26 mouse cellular contexts compared by ENCODE assay signal in genomic region chr4:117068035-117068434, GRCm38 (mm10). TPM values are rescaled to one million over a fixed set of nuclear protein-coding genes. Genes with fewer than 3 reads are reported as not detected.
A peak's percentile ranks its signal among the peaks of the same experiment; 100 is the strongest.
DNase-seq lines count a peak whose midpoint lies in the region; ATAC-seq and TF ChIP-seq lines count a peak whose summit lies in the region.
"Had no signal": no experiment of that assay in that cellular context is flagged by ENCODE, and none has a peak within 500 bp of the region (broad histone marks: within the 10 kb centered on the region; RNA-seq: fewer than 3 reads in every experiment).

No protein-coding gene starts in this region.

- peaks cover 7% of the 10 kb centered on the region for H3K4me1 ChIP-seq in liver, embryonic 16.5 days (ENCODE audit: control insufficient read depth, low read depth, low read length)
- H3K4me1 ChIP-seq in liver, embryonic 11.5 days (replicated peaks; ENCODE audit: control insufficient read depth, insufficient read depth, low read length): peaks cover 4% of the 10 kb centered on the region; the same call in 1 of the 2 replicates
- H3K4me1 ChIP-seq in stomach, embryonic 16.5 days (ENCODE audit: control insufficient read depth, insufficient read depth, low read length): no peaks in the 10 kb centered on the region
- no peaks in the 10 kb centered on the region for H3K4me1 ChIP-seq in stomach, postnatal 0 days (replicated peaks; ENCODE audit: control insufficient read depth, insufficient read depth)
- no peaks in the 10 kb centered on the region for H3K4me1 ChIP-seq in forebrain, embryonic 16.5 days (replicated peaks; ENCODE audit: control insufficient read depth, insufficient read depth, low read length)
- H3K4me1 ChIP-seq: embryonic facial prominence, embryonic 13.5 days; embryonic facial prominence, embryonic 15.5 days had no signal

- H3K4me3 ChIP-seq in liver, embryonic 16.5 days (ENCODE audit: low read depth, low read length): no peak overlapping the region
- H3K4me3 ChIP-seq in liver, embryonic 11.5 days (ENCODE audit: low read depth, low read length): no peak overlapping the region
- no peak overlapping the region for H3K4me3 ChIP-seq in stomach, embryonic 16.5 days (replicated peaks; ENCODE audit: low read length)
- H3K4me3 ChIP-seq in stomach, postnatal 0 days (ENCODE audit: low read depth, low read length): no peak overlapping the region
- no peak overlapping the region for H3K4me3 ChIP-seq in forebrain, embryonic 16.5 days (replicated peaks; ENCODE audit: low read length)
- H3K4me3 ChIP-seq: embryonic facial prominence, embryonic 13.5 days; embryonic facial prominence, embryonic 15.5 days; erythroblast, embryonic 14.5 days; forebrain, embryonic 10.5 days; forebrain, embryonic 12.5 days had no signal

- 71% methylated on average over 7 of the region's 7 CpGs for WGBS in liver, embryonic 16.5 days (ENCODE audit: insufficient replicate concordance)
- WGBS in liver, embryonic 11.5 days: 88% methylated on average over 7 of the region's 7 CpGs
- 88% methylated on average over 7 of the region's 7 CpGs for WGBS in stomach, embryonic 16.5 days
- 71% methylated on average over 7 of the region's 7 CpGs for whole genome bisulfite sequencing in stomach, postnatal 0 days
- WGBS in forebrain, embryonic 16.5 days: 94% methylated on average over 7 of the region's 7 CpGs

- H3K4me2 ChIP-seq in liver, embryonic 16.5 days (ENCODE audit: low read depth, low read length): no peak overlapping the region
- no peak overlapping the region for H3K4me2 ChIP-seq in liver, embryonic 11.5 days
- H3K4me2 ChIP-seq in stomach, embryonic 16.5 days (ENCODE audit: low read depth, low read length): no peak overlapping the region
- no peak overlapping the region for H3K4me2 ChIP-seq in stomach, postnatal 0 days (replicated peaks; ENCODE audit: low read depth)
- H3K4me2 ChIP-seq in forebrain, embryonic 16.5 days (ENCODE audit: low read length): no peak overlapping the region
- H3K4me2 ChIP-seq: embryonic facial prominence, embryonic 13.5 days; embryonic facial prominence, embryonic 15.5 days; forebrain, embryonic 12.5 days had no signal

- peak; percentile 64 for ATAC-seq in liver, embryonic 16.5 days (ENCODE audit: low read depth)
- no peak for ATAC-seq in liver, embryonic 11.5 days (replicated peaks; ENCODE audit: low FRiP score)
- no peak for ATAC-seq in stomach, embryonic 16.5 days (ENCODE audit: insufficient read depth, low FRiP score)
- no peak for ATAC-seq in stomach, postnatal 0 days (ENCODE audit: low FRiP score, low TSS enrichment)
- no peak for ATAC-seq in forebrain, embryonic 16.5 days
- ATAC-seq: forebrain, embryonic 14.5 days had no signal

- intact Hi-C loops in heart, postnatal 25 days (cut with DNase I): no loop called here

- DNase-seq in liver, embryonic 11.5 days (ENCODE audit: low spot score): no peak
- no peak for DNase-seq in stomach, postnatal 0 days (ENCODE audit: low spot score)
- DNase-seq in heart, postnatal 25 days (ENCODE audit: low spot score): no peak
- DNase-seq: adrenal gland, adult 2 months; adrenal gland, postnatal 10 days; adrenal gland, postnatal 25 days; cerebellum, adult 11 months; cerebellum, adult 18-20 months; cerebellum, adult 8-10 months; cerebellum, adult 9-11 months; cerebellum, postnatal 14 days; cerebellum, postnatal 36 days; embryo, embryonic 11 days had no signal

- no peaks in the 10 kb centered on the region for H3K36me3 ChIP-seq in liver, embryonic 16.5 days (ENCODE audit: control insufficient read depth, insufficient read depth)
- H3K36me3 ChIP-seq in liver, embryonic 11.5 days (ENCODE audit: control insufficient read depth, insufficient read depth, low read length): peaks cover 38% of the 10 kb centered on the region
- peaks cover 13% of the 10 kb centered on the region; the same call in 1 of the 2 replicates for H3K36me3 ChIP-seq in stomach, embryonic 16.5 days (ENCODE audit: control insufficient read depth, insufficient read depth, low read length)
- peaks cover 9% of the 10 kb centered on the region; the same call in 1 of the 2 replicates for H3K36me3 ChIP-seq in stomach, postnatal 0 days (ENCODE audit: control insufficient read depth, insufficient read depth, low read length)
- H3K36me3 ChIP-seq in forebrain, embryonic 16.5 days (ENCODE audit: control insufficient read depth, insufficient read depth): peaks cover 24% of the 10 kb centered on the region

- no peak for TF ChIP-seq CTCF in stomach, postnatal 0 days (IDR thresholded peaks at IDR 0.05; ENCODE audit: low read depth)

- no peaks in the 10 kb centered on the region for H3K9me3 ChIP-seq in liver, embryonic 16.5 days (replicated peaks; ENCODE audit: control insufficient read depth, low read length)
- no peaks in the 10 kb centered on the region for H3K9me3 ChIP-seq in liver, embryonic 11.5 days (ENCODE audit: control insufficient read depth, low read length)
- H3K9me3 ChIP-seq in stomach, embryonic 16.5 days (replicated peaks; ENCODE audit: control insufficient read depth, low read length): no peaks in the 10 kb centered on the region
- no peaks in the 10 kb centered on the region for H3K9me3 ChIP-seq in stomach, postnatal 0 days (ENCODE audit: control insufficient read depth, low read length)
- H3K9me3 ChIP-seq in forebrain, embryonic 16.5 days (ENCODE audit: control insufficient read depth, low read length): no peaks in the 10 kb centered on the region
- H3K9me3 ChIP-seq: embryonic facial prominence, embryonic 13.5 days; embryonic facial prominence, embryonic 15.5 days; forebrain, embryonic 10.5 days; forebrain, embryonic 12.5 days had no signal

- H3K27me3 ChIP-seq in liver, embryonic 16.5 days (ENCODE audit: control insufficient read depth, insufficient read depth, low read depth, low read length): no peaks in the 10 kb centered on the region
- no peaks in the 10 kb centered on the region for H3K27me3 ChIP-seq in liver, embryonic 11.5 days (replicated peaks; ENCODE audit: control insufficient read depth, insufficient read depth, low read length)
- no peaks in the 10 kb centered on the region for H3K27me3 ChIP-seq in stomach, embryonic 16.5 days (ENCODE audit: control insufficient read depth, insufficient read depth, low read length)
- no peaks in the 10 kb centered on the region for H3K27me3 ChIP-seq in stomach, postnatal 0 days (ENCODE audit: control insufficient read depth, insufficient read depth, low read length)
- H3K27me3 ChIP-seq in forebrain, embryonic 16.5 days (replicated peaks; ENCODE audit: control insufficient read depth, insufficient read depth, low read length): no peaks in the 10 kb centered on the region
- H3K27me3 ChIP-seq: embryonic facial prominence, embryonic 13.5 days; embryonic facial prominence, embryonic 15.5 days; forebrain, embryonic 12.5 days had no signal

- no peak overlapping the region for H3K9ac ChIP-seq in liver, embryonic 16.5 days (ENCODE audit: low read depth, low read length)
- no peak overlapping the region for H3K9ac ChIP-seq in liver, embryonic 11.5 days (ENCODE audit: low read depth, low read length)
- H3K9ac ChIP-seq in stomach, embryonic 16.5 days (ENCODE audit: low read length): no peak overlapping the region
- H3K9ac ChIP-seq in stomach, postnatal 0 days (ENCODE audit: low read length): peak overlapping the region; percentile 18; the same call in 1 of the 2 replicates
- H3K9ac ChIP-seq in forebrain, embryonic 16.5 days (replicated peaks; ENCODE audit: low read depth, low read length): no peak overlapping the region
- H3K9ac ChIP-seq: embryonic facial prominence, embryonic 13.5 days; embryonic facial prominence, embryonic 15.5 days; forebrain, embryonic 12.5 days had no signal

- no peak overlapping the region for H3K27ac ChIP-seq in liver, embryonic 16.5 days (ENCODE audit: low read length)
- no peak overlapping the region for H3K27ac ChIP-seq in liver, embryonic 11.5 days (ENCODE audit: low read depth, low read length)
- H3K27ac ChIP-seq in stomach, embryonic 16.5 days (ENCODE audit: low read length): peak overlapping the region; percentile 39; the same call in 1 of the 2 replicates
- H3K27ac ChIP-seq in stomach, postnatal 0 days (replicated peaks): peak overlapping the region; percentile 58; the same call in 1 of the 2 replicates
- H3K27ac ChIP-seq in forebrain, embryonic 16.5 days (ENCODE audit: low read length): no peak overlapping the region
- H3K27ac ChIP-seq: embryonic facial prominence, embryonic 13.5 days; embryonic facial prominence, embryonic 15.5 days; forebrain, embryonic 10.5 days; forebrain, embryonic 12.5 days had no signal

- no peak for TF ChIP-seq EP300 in stomach, postnatal 0 days (optimal IDR thresholded peaks at IDR 0.05)

RNA-seq across cellular contexts. Expression of gene Ptch2, which starts 27.8 kb away (rescaled TPM):
- 0.67 and 0.69 TPM in 2 replicates for polyA plus RNA-seq in liver, embryonic 16.5 days (2015; fragmentation: Nextera tagmentation; extraction: Ambion mirVana)
- 1.4 and 1.8 TPM in 2 replicates for polyA plus RNA-seq in liver, embryonic 11.5 days (2014; fragmentation: Nextera tagmentation; extraction: Ambion mirVana)
- polyA plus RNA-seq in stomach, embryonic 16.5 days (2015; fragmentation: Nextera tagmentation; extraction: Ambion mirVana): 7.0 and 7.3 TPM in 2 replicates
- 1.3 and 1.5 TPM in 2 replicates for polyA plus RNA-seq in stomach, postnatal 0 days (2015; fragmentation: Nextera tagmentation; extraction: Ambion mirVana)
- 2.9 and 5.5 TPM in 2 replicates for polyA plus RNA-seq in forebrain, embryonic 16.5 days (2015; fragmentation: Nextera tagmentation; extraction: Ambion mirVana)
- 1 to 10 TPM; 1.1 to 1.5 TPM for total RNA-seq in heart, postnatal 25 days (2021)
- total RNA-seq: common myeloid progenitor, adult 5-6 weeks; MEL had no signal

RNA-seq across cellular contexts. Expression of gene Eif2b3, which starts 48.8 kb away (rescaled TPM):
- 20.3 and 20.8 TPM in 2 replicates for polyA plus RNA-seq in liver, embryonic 16.5 days (2015; fragmentation: Nextera tagmentation; extraction: Ambion mirVana)
- 69.9 and 80.4 TPM in 2 replicates for polyA plus RNA-seq in liver, embryonic 11.5 days (2014; fragmentation: Nextera tagmentation; extraction: Ambion mirVana)
- polyA plus RNA-seq in stomach, embryonic 16.5 days (2015; fragmentation: Nextera tagmentation; extraction: Ambion mirVana): 35.6 and 36.3 TPM in 2 replicates
- polyA plus RNA-seq in stomach, postnatal 0 days (2015; fragmentation: Nextera tagmentation; extraction: Ambion mirVana): 29.9 and 30.1 TPM in 2 replicates
- polyA plus RNA-seq in forebrain, embryonic 16.5 days (2015; fragmentation: Nextera tagmentation; extraction: Ambion mirVana): 42.1 and 42.2 TPM in 2 replicates
- 10 to 100 TPM; 13.5 to 13.8 TPM for total RNA-seq in heart, postnatal 25 days (2021)

RNA-seq across cellular contexts. Expression of gene Btbd19, which starts 57.5 kb away (rescaled TPM):
- polyA plus RNA-seq in liver, embryonic 16.5 days (2015; fragmentation: Nextera tagmentation; extraction: Ambion mirVana): 1.5 and 1.8 TPM in 2 replicates
- 8.3 and 8.5 TPM in 2 replicates for polyA plus RNA-seq in liver, embryonic 11.5 days (2014; fragmentation: Nextera tagmentation; extraction: Ambion mirVana)
- 6.5 and 6.6 TPM in 2 replicates for polyA plus RNA-seq in stomach, embryonic 16.5 days (2015; fragmentation: Nextera tagmentation; extraction: Ambion mirVana)
- polyA plus RNA-seq in stomach, postnatal 0 days (2015; fragmentation: Nextera tagmentation; extraction: Ambion mirVana): 5.7 and 5.9 TPM in 2 replicates
- polyA plus RNA-seq in forebrain, embryonic 16.5 days (2015; fragmentation: Nextera tagmentation; extraction: Ambion mirVana): 4.3 and 4.8 TPM in 2 replicates
- total RNA-seq in heart, postnatal 25 days (2021): 1 to 10 TPM; 2.0 to 3.3 TPM

RNA-seq across cellular contexts. Expression of gene Tctex1d4, which starts 58.6 kb away (rescaled TPM):
- polyA plus RNA-seq in liver, embryonic 16.5 days (2015; fragmentation: Nextera tagmentation; extraction: Ambion mirVana): 0.11 TPM in 1 of 2 replicates, not detected in the other
- polyA plus RNA-seq in liver, embryonic 11.5 days (2014; fragmentation: Nextera tagmentation; extraction: Ambion mirVana): not detected in 2 replicates
- 0.22 TPM in 1 of 2 replicates, not detected in the other for polyA plus RNA-seq in stomach, embryonic 16.5 days (2015; fragmentation: Nextera tagmentation; extraction: Ambion mirVana)
- 0.58 and 0.62 TPM in 2 replicates for polyA plus RNA-seq in stomach, postnatal 0 days (2015; fragmentation: Nextera tagmentation; extraction: Ambion mirVana)
- polyA plus RNA-seq in forebrain, embryonic 16.5 days (2015; fragmentation: Nextera tagmentation; extraction: Ambion mirVana): 0.35 and 0.53 TPM in 2 replicates
- total RNA-seq in heart, postnatal 25 days (2021): not detected
- total RNA-seq: adrenal gland, adult 2 months; adrenal gland, postnatal 10 days; adrenal gland, postnatal 25 days; adrenal gland, postnatal 4 days; common myeloid progenitor, adult 5-6 weeks had no signal
- polyA plus RNA-seq: adrenal gland, adult 2 months; embryonic facial prominence, embryonic 11.5 days; embryonic facial prominence, embryonic 13.5 days; erythroblast, embryonic 14.5 days; forebrain, embryonic 10.5 days; forebrain, embryonic 12.5 days had no signal

Comparison
In these comparisons a context has a peak if more than half of its experiments do, and no peak if none do; other contexts are left out.
1. H3K27ac ChIP-seq: peak in stomach, embryonic 16.5 days (single experiment) and stomach, postnatal 0 days (single experiment); none in liver, embryonic 16.5 days (single experiment), liver, embryonic 11.5 days (single experiment) and forebrain, embryonic 16.5 days (single experiment).